Mouse (Mus musculus): ENCODE measurements at regions not wholly inside any gene's neighbourhood (a gene's known extent, or its start where the extent isn't known, plus 50 kb on each side); places are given as distances from the start of the nearest gene placed in this dataset.

DNA sequence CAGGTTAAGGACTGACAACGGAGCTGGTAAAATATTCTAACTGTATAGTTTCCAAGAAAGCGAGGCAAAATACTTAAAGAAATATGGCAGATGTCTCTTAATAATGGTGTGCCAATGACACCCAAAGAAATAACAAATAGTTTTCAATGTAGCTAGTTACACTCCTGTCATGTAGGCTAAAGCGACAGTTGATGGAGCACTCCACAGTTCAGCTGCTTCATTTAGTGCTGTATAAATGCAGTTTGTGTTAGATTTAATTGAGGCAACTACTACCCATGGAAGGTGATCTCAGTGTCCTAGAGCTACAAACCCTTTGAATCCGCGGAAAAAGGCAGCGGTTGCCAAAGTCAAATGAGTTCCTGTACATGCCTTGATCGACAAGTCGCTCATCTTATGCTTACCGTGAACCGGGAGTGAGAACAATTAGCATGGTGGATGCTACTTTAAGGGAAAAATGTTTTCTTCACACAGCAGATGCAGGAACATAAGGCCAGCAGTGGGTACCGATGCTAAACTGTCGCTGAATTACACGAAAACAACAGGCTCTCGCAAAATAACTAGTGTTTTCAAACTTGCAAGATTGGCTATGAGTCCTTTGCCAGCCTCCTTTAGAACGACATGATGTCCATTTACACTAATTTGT, 961.4 kb downstream of the Mat2b start:
- no peak overlapping the region for H3K4me3 ChIP-seq
- H3K4me1 ChIP-seq: no peaks in the 10 kb centered on the region
- no peaks in the 10 kb centered on the region for H3K9me3 ChIP-seq (replicated peaks)
- no peaks in the 10 kb centered on the region for H3K36me3 ChIP-seq
- no peaks in the 10 kb centered on the region for H3K27me3 ChIP-seq (ENCODE audit: low read depth, poor library complexity, severe bottlenecking)
- DNase-seq (ENCODE audit: low spot score): no peak
- WGBS: 94% methylated on average over 15 of the region's 15 CpGs
- H3K27ac ChIP-seq (replicated peaks): no peak overlapping the region

DNA sequence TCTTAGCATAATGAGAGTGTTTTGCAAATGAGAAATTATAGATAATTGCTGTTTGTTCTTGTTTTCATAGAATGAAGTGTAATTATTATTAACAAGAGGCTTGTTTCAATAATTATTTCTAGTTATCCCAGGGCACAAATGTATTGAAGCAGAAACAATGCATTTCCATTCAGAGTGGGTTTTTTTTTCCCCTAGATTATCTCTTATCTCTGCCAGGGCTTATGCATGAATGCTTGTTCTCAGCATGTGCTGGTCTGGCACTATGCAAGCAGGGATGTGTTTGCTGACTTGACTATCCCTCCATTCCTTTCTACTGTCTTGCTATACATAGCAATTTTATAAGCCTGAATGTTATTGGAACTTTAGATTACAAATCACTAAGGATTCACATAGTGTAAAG, 971.4 kb downstream of the Mat2b start:
- no peaks in the 10 kb centered on the region for H3K27me3 ChIP-seq (ENCODE audit: low read depth, poor library complexity, severe bottlenecking)
- no peaks in the 10 kb centered on the region for H3K36me3 ChIP-seq
- no peak for DNase-seq (ENCODE audit: low spot score)
- H3K4me3 ChIP-seq: no peak overlapping the region
- no peak overlapping the region for H3K27ac ChIP-seq (replicated peaks)
- no peaks in the 10 kb centered on the region for H3K9me3 ChIP-seq (replicated peaks)
- no peaks in the 10 kb centered on the region for H3K4me1 ChIP-seq

DNA sequence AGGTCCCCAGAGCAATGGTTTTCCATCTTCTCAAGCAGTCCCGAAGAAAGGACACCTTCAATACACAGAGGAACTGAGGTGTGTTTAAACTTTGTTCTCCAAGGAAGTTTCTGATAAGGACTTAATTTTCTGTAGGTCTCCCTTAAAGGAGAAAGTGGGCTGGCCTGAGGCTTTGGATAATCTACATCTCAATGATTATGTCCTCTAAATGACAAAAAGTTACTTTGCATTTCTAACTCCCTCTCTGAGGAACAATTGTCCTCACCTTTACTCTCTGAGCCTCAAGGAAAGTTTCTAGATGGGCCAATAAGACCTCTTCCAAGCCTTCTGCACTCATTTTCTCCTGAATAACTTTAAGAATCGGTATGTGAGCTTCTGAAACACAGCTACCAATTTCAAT, 1016.5 kb downstream of the Mat2b start:
- Histone ChIP-seq H3K4me1 (no peaks in the 10 kb centered on the region), H3K36me3 (no peaks in the 10 kb centered on the region), H3K4me3 (no peak overlapping the region), H3K27ac (replicated peaks) (no peak overlapping the region), H3K27me3 (ENCODE audit: low read depth, poor library complexity, severe bottlenecking) (no peaks in the 10 kb centered on the region), H3K9me3 (replicated peaks) (no peaks in the 10 kb centered on the region)
- DNase-seq (ENCODE audit: low spot score): no peak
- 79% methylated on average over 2 of the region's 2 CpGs for WGBS

GRCm38 (mm10) chr11:39653595-39653994, 1041.4 kb downstream of the Mat2b start:
- no peaks in the 10 kb centered on the region for H3K4me1 ChIP-seq
- H3K9me3 ChIP-seq (replicated peaks): no peaks in the 10 kb centered on the region
- no peak overlapping the region for H3K4me3 ChIP-seq
- H3K27ac ChIP-seq (replicated peaks): no peak overlapping the region
- H3K36me3 ChIP-seq: no peaks in the 10 kb centered on the region
- H3K27me3 ChIP-seq (ENCODE audit: low read depth, poor library complexity, severe bottlenecking): no peaks in the 10 kb centered on the region
- DNase-seq (ENCODE audit: low spot score): no peak
- 92% methylated on average over 5 of the region's 5 CpGs for WGBS

- H3K4me3 ChIP-seq: no peak overlapping the region
- H3K27ac ChIP-seq (replicated peaks): no peak overlapping the region
- H3K36me3 ChIP-seq: no peaks in the 10 kb centered on the region
- no peak for DNase-seq (ENCODE audit: low spot score)
- no peaks in the 10 kb centered on the region for H3K4me1 ChIP-seq
- WGBS: 89% methylated on average over 1 of the region's 1 CpGs
- no peaks in the 10 kb centered on the region for H3K9me3 ChIP-seq (replicated peaks)
- H3K27me3 ChIP-seq (ENCODE audit: low read depth, poor library complexity, severe bottlenecking): no peaks in the 10 kb centered on the region
Observed at GRCm38 (mm10) chr11:39619356-39619755, 1075.6 kb downstream of the Mat2b start.

DNA sequence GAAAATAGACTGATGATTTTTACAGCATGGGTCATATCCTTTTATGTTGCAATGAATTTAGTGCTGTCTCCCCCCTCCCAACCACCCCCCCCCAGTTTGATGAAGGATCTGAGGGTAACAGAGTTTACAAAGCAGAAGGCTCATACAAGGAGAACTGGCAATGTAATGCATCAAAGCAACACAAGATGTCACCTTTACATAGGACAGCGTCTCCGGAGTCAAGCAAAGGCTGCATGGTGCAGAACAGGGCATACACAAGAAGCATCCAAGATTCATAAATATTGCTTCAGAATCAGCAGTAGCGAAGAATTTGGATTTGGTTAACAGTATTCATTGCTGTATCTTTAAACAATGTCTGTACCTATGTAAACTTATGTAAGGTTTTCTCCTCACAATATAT, 1079.2 kb downstream of the Mat2b start:
- 89% methylated on average over 3 of the region's 3 CpGs for WGBS
- H3K4me1 ChIP-seq: no peaks in the 10 kb centered on the region
- no peak overlapping the region for H3K27ac ChIP-seq (replicated peaks)
- H3K4me3 ChIP-seq: no peak overlapping the region
- no peaks in the 10 kb centered on the region for H3K9me3 ChIP-seq (replicated peaks)
- no peaks in the 10 kb centered on the region for H3K36me3 ChIP-seq
- no peaks in the 10 kb centered on the region for H3K27me3 ChIP-seq (ENCODE audit: low read depth, poor library complexity, severe bottlenecking)
- no peak for DNase-seq (ENCODE audit: low spot score)

DNA sequence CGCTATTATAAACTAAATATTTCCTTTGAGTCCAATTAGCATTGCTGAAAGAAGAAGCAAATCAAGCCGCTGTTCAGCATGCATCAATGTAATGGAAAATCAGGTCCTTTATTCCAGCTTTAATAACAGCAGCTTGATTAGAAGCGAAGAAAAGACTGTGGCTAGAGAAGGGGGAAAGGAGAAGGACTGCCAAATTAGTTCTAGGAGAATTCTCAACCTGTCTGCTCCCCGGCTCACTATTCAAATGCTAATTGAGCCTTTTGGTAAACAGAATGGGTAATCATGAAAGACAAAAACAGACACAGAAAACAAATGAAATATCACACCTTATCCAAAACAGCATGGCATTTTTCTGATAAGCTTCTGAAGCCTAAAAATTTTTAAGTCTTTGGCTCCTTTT, 1098.5 kb downstream of the Mat2b start:
- no peaks in the 10 kb centered on the region for H3K36me3 ChIP-seq
- no peaks in the 10 kb centered on the region for H3K9me3 ChIP-seq (replicated peaks)
- no peak overlapping the region for H3K4me3 ChIP-seq
- DNase-seq (ENCODE audit: low spot score): no peak
- H3K27me3 ChIP-seq (ENCODE audit: low read depth, poor library complexity, severe bottlenecking): no peaks in the 10 kb centered on the region
- peaks cover 13% of the 10 kb centered on the region for H3K4me1 ChIP-seq
- 19% methylated on average over 4 of the region's 4 CpGs for WGBS
- H3K27ac ChIP-seq (replicated peaks): no peak overlapping the region

DNA sequence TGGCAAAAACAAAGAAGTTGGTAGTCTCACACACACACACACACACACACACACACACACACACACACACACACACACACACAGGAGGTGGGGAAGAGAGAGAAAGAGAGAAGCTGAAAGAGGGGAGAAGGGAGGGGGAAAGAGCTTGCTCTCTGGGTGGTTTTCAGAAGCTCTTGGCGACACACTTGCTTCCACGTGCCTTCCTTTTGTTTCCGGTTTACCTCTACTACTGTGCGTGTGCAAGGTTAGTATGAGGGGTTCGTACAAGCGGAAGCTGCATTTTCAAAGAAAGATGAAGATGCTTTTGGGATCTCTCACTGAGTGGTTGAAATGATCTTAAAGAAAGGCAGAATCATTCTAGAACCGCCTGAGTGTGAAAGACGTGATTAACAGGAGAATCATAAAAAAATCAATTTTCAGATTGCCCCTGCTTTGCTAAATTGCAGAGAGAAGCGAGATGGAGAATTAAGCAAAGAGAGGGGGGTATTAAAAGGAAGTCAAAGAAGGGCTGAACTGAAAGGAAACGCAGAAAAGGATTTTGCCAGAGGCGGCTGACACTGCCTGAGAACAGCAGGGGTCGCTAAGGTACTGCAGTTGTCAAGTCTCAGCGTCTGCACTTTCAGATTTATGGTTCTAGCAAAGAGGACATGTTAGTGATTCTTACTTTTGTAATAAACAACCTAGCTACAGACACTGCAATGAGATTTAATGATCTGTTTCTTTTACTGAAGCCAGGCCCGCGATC, 1106.2 kb downstream of the Mat2b start:
- Histone ChIP-seq H3K36me3 (no peaks in the 10 kb centered on the region), H3K4me3 (peak overlapping the region; percentile 21; the same call in 1 of the 2 replicates), H3K4me1 (peaks cover 16% of the 10 kb centered on the region), H3K9me3 (replicated peaks) (no peaks in the 10 kb centered on the region), H3K27me3 (ENCODE audit: low read depth, poor library complexity, severe bottlenecking) (no peaks in the 10 kb centered on the region), H3K27ac (replicated peaks) (peak overlapping the region; percentile 55; the same call in 1 of the 2 replicates)
- peak; percentile 57 for DNase-seq (ENCODE audit: low spot score)
- 19% methylated on average over 15 of the region's 15 CpGs for WGBS

GRCm38 (mm10) chr11:39558287-39558686, 1136.7 kb downstream of the Mat2b start:
- no peak overlapping the region for H3K4me3 ChIP-seq
- no peak overlapping the region for H3K27ac ChIP-seq (replicated peaks)
- H3K9me3 ChIP-seq (replicated peaks): no peaks in the 10 kb centered on the region
- H3K4me1 ChIP-seq: no peaks in the 10 kb centered on the region
- DNase-seq (ENCODE audit: low spot score): no peak
- WGBS: 62% methylated on average over 3 of the region's 3 CpGs
- H3K36me3 ChIP-seq: no peaks in the 10 kb centered on the region
- H3K27me3 ChIP-seq (ENCODE audit: low read depth, poor library complexity, severe bottlenecking): no peaks in the 10 kb centered on the region

GRCm38 (mm10) chr11:39550066-39550465, 1144.9 kb downstream of the Mat2b start:
- DNase-seq (ENCODE audit: low spot score): no peak
- Histone ChIP-seq H3K4me3 (no peak overlapping the region), H3K27me3 (ENCODE audit: low read depth, poor library complexity, severe bottlenecking) (no peaks in the 10 kb centered on the region), H3K4me1 (peaks cover 6% of the 10 kb centered on the region), H3K9me3 (replicated peaks) (no peaks in the 10 kb centered on the region), H3K27ac (replicated peaks) (no peak overlapping the region), H3K36me3 (no peaks in the 10 kb centered on the region)
- 54% methylated on average over 3 of the region's 3 CpGs for WGBS

DNA sequence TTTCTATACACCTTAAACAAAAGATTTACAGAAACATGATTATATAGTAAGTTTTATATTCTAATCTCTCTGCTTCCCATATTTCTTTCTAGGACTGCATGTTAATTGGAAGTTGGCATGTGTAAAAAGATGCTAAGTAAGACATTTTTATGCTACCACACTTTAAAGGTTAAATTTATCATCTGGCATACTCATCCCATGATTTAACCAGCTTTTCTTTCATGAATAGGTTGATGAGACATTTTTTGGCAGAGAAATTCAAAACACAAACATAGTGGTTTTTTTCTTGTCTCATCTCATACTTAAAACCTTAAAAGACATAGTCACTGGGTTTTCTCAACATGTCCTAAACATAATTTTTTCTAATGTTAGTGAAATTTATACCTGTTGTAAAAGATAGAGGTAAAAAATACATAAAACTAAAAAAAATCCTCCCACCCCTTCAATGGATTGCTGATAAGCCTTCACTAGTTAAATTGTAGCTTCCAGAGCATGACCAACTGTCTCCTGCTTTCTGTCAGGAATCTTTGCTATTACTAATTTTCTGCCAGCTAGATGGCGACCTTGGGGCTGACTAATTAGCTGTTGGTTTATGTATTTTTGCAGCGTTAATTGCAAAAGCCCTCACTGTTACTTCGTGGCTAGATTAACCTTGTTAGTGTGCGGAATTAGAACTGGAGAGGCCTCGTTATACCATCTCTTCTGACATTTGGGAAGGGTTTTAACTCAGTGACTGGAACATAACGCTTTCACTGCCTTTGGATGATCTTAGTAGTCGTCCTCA, 1169.9 kb downstream of the Mat2b start:
- Histone ChIP-seq H3K27ac (replicated peaks) (no peak overlapping the region), H3K4me1 (no peaks in the 10 kb centered on the region), H3K9me3 (replicated peaks) (no peaks in the 10 kb centered on the region), H3K27me3 (ENCODE audit: low read depth, poor library complexity, severe bottlenecking) (no peaks in the 10 kb centered on the region), H3K4me3 (no peak overlapping the region), H3K36me3 (no peaks in the 10 kb centered on the region)
- WGBS: 69% methylated on average over 7 of the region's 7 CpGs
- DNase-seq (ENCODE audit: low spot score): no peak

GRCm38 (mm10) chr11:39495253-39495652, 1199.8 kb downstream of the Mat2b start:
- Histone ChIP-seq H3K4me3 (no peak overlapping the region), H3K27ac (replicated peaks) (no peak overlapping the region), H3K4me1 (no peaks in the 10 kb centered on the region), H3K36me3 (no peaks in the 10 kb centered on the region), H3K27me3 (ENCODE audit: low read depth, poor library complexity, severe bottlenecking) (no peaks in the 10 kb centered on the region), H3K9me3 (replicated peaks) (no peaks in the 10 kb centered on the region)
- DNase-seq (ENCODE audit: low spot score): no peak
- WGBS: 91% methylated on average over 4 of the region's 4 CpGs

DNA sequence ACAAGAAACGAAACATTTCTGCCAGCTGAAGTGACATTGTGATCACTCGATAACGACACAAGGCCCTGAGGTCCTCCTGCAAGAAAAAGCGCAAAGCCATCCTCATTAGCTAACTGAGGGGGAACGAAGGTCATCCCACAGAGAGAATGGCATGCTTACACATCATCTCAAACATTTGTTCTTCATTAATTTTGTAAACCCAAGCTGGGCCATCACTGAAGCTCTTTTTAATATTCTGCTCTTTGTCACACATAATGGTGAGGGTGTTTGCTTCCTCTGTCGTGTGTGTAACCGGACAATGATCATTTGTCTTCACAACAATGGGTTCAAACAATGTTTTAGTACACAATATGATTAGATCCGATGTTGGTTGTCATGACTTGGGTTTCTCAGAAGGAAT, 1217.9 kb downstream of the Mat2b start:
- H3K27ac ChIP-seq (replicated peaks): no peak overlapping the region
- H3K4me1 ChIP-seq: no peaks in the 10 kb centered on the region
- no peaks in the 10 kb centered on the region for H3K27me3 ChIP-seq (ENCODE audit: low read depth, poor library complexity, severe bottlenecking)
- no peak for DNase-seq (ENCODE audit: low spot score)
- no peaks in the 10 kb centered on the region for H3K9me3 ChIP-seq (replicated peaks)
- 75% methylated on average over 8 of the region's 8 CpGs for WGBS
- no peak overlapping the region for H3K4me3 ChIP-seq
- H3K36me3 ChIP-seq: no peaks in the 10 kb centered on the region
